Mouse (Mus musculus): ENCODE results near the gene Kansl2. TPM values are rescaled to one million over a fixed set of nuclear protein-coding genes. Genes with fewer than 3 reads are reported as not detected.

Gene Kansl2
- polyA plus RNA-seq, 1 experiment from 2014 or later: 77.7 TPM

DNA sequence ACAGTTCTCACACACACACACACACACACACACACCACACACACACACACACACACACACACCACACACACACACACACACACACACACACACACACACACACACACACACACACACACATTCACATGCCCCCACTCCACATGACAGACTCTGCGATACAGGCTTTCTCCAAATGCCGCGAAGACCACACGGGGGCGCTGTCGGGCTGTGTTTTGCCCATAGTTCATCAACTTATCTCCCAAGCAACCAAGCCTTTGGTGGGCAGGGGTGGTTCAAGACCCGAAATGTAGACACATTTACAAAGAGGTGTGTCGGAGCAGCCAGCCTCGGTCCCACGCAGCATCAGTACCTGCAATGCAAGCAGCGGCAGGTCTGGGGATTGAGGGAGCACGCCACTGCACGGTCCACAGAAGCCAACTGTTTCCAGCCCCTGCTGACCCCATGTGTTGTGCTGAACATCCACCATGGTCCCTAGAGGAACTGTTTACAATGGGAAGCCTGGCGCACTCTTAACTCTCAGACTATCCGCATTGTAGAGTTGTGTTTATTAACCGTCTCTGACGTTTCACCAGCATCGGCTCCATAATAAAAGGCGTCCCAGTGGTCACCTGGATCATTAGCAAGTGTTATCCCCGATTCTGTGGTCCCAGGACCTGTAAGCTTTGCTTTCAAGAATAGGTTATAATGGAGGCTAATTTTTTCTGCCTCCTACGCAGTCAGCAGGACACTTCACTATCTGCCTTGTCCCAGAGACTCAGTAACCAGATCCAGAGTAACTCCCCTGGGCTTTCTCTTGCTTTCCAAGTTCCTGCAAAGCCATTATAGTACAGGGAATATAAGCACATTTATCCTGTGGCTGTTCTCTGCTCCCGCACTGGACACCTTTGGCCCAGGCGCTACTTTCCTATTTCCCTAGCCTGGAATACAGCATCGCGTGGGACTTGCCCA is 23.4 kb downstream of the Kansl2 start:
- H3K9ac ChIP-seq (ENCODE audit: low read length): no peak overlapping the region; the same call in 1 of the 2 replicates
- peak overlapping the region; percentile 53 for H3K27ac ChIP-seq (ENCODE audit: low read length)
- WGBS: 23% methylated on average over 25 of the region's 25 CpGs
- ATAC-seq (replicated peaks; ENCODE audit: extremely low read depth, insufficient read depth, low FRiP score): 0 out of 2 replicates have a peak, but pooled peaks have one; percentile 5
- no peaks in the 10 kb centered on the region for H3K27me3 ChIP-seq (ENCODE audit: control insufficient read depth, insufficient read depth, low read length)
- H3K9me3 ChIP-seq (replicated peaks; ENCODE audit: control insufficient read depth, low read length): no peaks in the 10 kb centered on the region; the same call in 1 of the 2 replicates
- H3K4me2 ChIP-seq (ENCODE audit: low read depth, low read length): peak overlapping the region; percentile 69
- peak overlapping the region; percentile 43 for H3K4me3 ChIP-seq (ENCODE audit: low read length)
- H3K4me1 ChIP-seq (ENCODE audit: control insufficient read depth, insufficient read depth, low read length): peaks cover 18% of the 10 kb centered on the region
- H3K36me3 ChIP-seq (ENCODE audit: control insufficient read depth, insufficient read depth): no peaks in the 10 kb centered on the region

DNA sequence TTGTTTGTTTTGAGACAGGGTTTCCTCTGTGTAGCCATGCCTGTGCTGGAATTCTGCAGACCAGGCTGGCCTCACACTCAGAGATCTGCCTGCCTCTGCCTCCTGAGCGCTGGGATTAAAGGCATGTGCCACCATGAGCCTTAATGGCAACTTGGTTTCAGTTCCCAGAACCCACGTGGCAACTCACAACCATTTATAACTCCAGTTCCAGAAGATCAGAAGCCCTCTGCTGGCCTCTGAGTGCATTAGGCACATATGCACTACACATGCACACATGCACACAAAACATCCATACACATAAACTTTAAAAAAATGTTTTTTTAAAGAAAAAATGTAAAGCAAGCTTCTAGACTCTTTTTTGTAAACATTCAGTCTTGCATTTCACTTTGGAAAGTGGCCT is 24.7 kb downstream of the Kansl2 start:
- Histone ChIP-seq H3K27me3 (ENCODE audit: control insufficient read depth, insufficient read depth, low read length) (no peaks in the 10 kb centered on the region), H3K4me1 (ENCODE audit: control insufficient read depth, insufficient read depth, low read length) (peaks cover 20% of the 10 kb centered on the region), H3K27ac (ENCODE audit: low read length) (no peak overlapping the region), H3K4me2 (ENCODE audit: low read depth, low read length) (no peak overlapping the region), H3K4me3 (ENCODE audit: low read length) (no peak overlapping the region), H3K9me3 (replicated peaks; ENCODE audit: control insufficient read depth, low read length) (no peaks in the 10 kb centered on the region), H3K36me3 (ENCODE audit: control insufficient read depth, insufficient read depth) (no peaks in the 10 kb centered on the region), H3K9ac (ENCODE audit: low read length) (no peak overlapping the region)
- ATAC-seq (replicated peaks; ENCODE audit: extremely low read depth, insufficient read depth, low FRiP score): no peak
- 52% methylated on average over 2 of the region's 2 CpGs for WGBS

DNA sequence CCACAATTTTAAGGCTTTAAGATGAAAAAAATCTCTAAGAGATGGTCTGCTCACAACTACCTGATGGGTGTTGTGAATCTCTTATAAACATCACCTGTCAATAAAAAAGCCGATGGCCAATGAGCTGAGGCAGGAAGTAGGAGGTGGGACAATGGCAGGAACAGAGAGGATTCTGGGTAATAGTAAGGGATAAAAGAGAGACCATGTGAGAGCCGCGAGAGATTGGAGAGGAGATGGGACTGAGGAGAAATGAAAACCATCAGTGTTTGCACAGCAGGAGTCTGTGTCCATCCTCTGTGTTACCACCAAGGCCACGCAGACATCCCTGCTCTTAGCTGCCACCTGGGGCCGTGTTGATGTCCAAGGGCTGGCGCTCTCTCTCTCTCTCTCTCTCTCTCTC is 26.7 kb downstream of the Kansl2 start:
- 81% methylated on average over 5 of the region's 6 CpGs for WGBS

DNA sequence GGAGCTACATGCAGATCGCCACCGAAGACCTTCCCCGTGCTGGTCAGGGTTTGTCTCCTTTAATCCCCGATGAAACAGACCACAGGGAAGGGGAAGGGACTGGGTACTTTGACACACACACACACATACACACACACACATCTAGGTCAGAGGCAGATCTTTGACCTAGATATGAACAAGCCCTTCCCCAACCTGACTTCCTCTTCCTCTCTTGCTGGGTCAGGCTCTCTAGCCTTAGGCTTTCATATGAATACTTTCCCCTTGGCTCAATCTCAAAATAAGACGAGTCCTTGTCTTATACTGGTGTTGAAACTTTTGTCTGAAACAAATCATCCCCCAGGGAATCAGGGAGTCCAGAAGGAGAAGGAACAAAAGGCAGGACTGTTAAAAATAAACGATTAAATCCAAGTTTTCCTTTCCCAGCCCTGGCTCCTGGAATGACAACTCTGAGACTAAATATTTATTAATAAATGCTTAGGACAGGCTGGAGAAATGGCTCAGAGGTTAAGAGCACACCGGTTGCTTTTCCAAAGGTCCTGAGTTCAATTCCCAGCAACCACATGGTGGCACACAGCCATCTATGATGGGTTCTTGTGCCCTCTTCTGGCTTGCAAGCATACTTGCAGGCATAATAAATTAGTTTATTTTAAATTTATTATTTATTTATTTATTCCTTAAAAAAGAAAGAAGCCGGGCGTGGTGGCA is 27.7 kb downstream of the Kansl2 start:
- Histone ChIP-seq H3K4me2 (ENCODE audit: low read depth, low read length) (no peak overlapping the region), H3K9me3 (replicated peaks; ENCODE audit: control insufficient read depth, low read length) (no peaks in the 10 kb centered on the region), H3K4me1 (ENCODE audit: control insufficient read depth, insufficient read depth, low read length) (peaks cover 8% of the 10 kb centered on the region; the same call in 1 of the 2 replicates), H3K27me3 (ENCODE audit: control insufficient read depth, insufficient read depth, low read length) (no peaks in the 10 kb centered on the region), H3K27ac (ENCODE audit: low read length) (no peak overlapping the region), H3K9ac (ENCODE audit: low read length) (no peak overlapping the region), H3K4me3 (ENCODE audit: low read length) (no peak overlapping the region), H3K36me3 (ENCODE audit: control insufficient read depth, insufficient read depth) (no peaks in the 10 kb centered on the region)
- no peak for ATAC-seq (replicated peaks; ENCODE audit: extremely low read depth, insufficient read depth, low FRiP score)
- WGBS: 70% methylated on average over 9 of the region's 9 CpGs

More for the DNA sequence above, 26.7 kb downstream of the Kansl2 start:
- ATAC-seq (replicated peaks; ENCODE audit: extremely low read depth, insufficient read depth, low FRiP score): no peak
- no peak overlapping the region for H3K27ac ChIP-seq (ENCODE audit: low read length)
- no peak overlapping the region for H3K9ac ChIP-seq (ENCODE audit: low read length)
- peaks cover 11% of the 10 kb centered on the region for H3K4me1 ChIP-seq (ENCODE audit: control insufficient read depth, insufficient read depth, low read length)
- H3K27me3 ChIP-seq (ENCODE audit: control insufficient read depth, insufficient read depth, low read length): no peaks in the 10 kb centered on the region
- no peak overlapping the region for H3K4me3 ChIP-seq (ENCODE audit: low read length)
- no peaks in the 10 kb centered on the region for H3K36me3 ChIP-seq (ENCODE audit: control insufficient read depth, insufficient read depth)
- H3K4me2 ChIP-seq (ENCODE audit: low read depth, low read length): no peak overlapping the region
- no peaks in the 10 kb centered on the region for H3K9me3 ChIP-seq (replicated peaks; ENCODE audit: control insufficient read depth, low read length)

DNA sequence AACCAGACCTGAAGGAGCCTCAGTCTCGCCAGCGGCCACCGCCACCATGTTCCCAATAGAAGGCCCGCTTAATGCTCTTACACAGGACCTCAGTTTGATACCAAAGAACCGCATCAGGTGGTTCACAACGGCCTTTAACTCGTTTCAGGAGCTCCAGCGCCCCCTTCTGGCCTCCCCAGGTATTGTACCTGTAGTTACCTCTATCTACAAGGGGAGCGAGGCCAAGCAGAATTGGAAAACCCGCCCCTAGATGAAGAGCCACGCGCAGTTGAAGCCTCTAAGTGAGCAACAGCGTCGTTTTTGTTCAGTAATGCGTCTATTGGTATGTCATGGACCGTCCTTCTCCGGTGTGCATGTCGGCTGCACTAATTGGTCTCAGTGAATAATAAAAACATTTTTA is 29.6 kb downstream of the Kansl2 start:
- Histone ChIP-seq H3K4me2 (ENCODE audit: low read depth, low read length) (no peak overlapping the region; the same call in 1 of the 2 replicates), H3K36me3 (ENCODE audit: control insufficient read depth, insufficient read depth) (no peaks in the 10 kb centered on the region), H3K9ac (ENCODE audit: low read length) (no peak overlapping the region), H3K27ac (ENCODE audit: low read length) (no peak overlapping the region), H3K4me3 (ENCODE audit: low read length) (no peak overlapping the region), H3K4me1 (ENCODE audit: control insufficient read depth, insufficient read depth, low read length) (0 out of 2 replicates have a peak, but pooled peaks cover 2% of the 10 kb centered on the region), H3K9me3 (replicated peaks; ENCODE audit: control insufficient read depth, low read length) (no peaks in the 10 kb centered on the region), H3K27me3 (ENCODE audit: control insufficient read depth, insufficient read depth, low read length) (no peaks in the 10 kb centered on the region)
- 10% methylated on average over 18 of the region's 18 CpGs for WGBS
- ATAC-seq (replicated peaks; ENCODE audit: extremely low read depth, insufficient read depth, low FRiP score): no peak

DNA sequence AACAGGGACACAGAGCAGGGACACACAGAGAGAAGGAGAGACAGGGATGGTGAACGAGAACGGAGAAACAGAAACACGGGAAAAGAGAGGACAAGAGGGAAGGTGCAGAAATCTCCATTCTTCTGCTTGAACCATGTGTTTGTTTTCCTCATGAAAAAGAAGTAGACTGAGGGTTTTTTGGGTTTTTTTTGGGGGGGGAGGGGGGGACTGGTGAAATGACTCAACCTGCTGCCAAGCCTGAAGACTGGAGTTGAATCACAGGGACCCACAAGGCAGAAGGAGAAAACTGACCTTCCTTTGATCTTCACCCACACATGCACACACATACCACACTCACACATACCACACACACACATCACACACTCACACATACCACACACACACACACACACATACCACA is 30.7 kb downstream of the Kansl2 start:
- 75% methylated on average over 3 of the region's 3 CpGs for WGBS
- Histone ChIP-seq H3K4me1 (ENCODE audit: control insufficient read depth, insufficient read depth, low read length) (0 out of 2 replicates have a peak, but pooled peaks cover 2% of the 10 kb centered on the region), H3K9me3 (replicated peaks; ENCODE audit: control insufficient read depth, low read length) (no peaks in the 10 kb centered on the region), H3K27ac (ENCODE audit: low read length) (no peak overlapping the region), H3K4me3 (ENCODE audit: low read length) (no peak overlapping the region), H3K27me3 (ENCODE audit: control insufficient read depth, insufficient read depth, low read length) (no peaks in the 10 kb centered on the region), H3K36me3 (ENCODE audit: control insufficient read depth, insufficient read depth) (no peaks in the 10 kb centered on the region), H3K9ac (ENCODE audit: low read length) (no peak overlapping the region), H3K4me2 (ENCODE audit: low read depth, low read length) (no peak overlapping the region)
- no peak for ATAC-seq (replicated peaks; ENCODE audit: extremely low read depth, insufficient read depth, low FRiP score)

DNA sequence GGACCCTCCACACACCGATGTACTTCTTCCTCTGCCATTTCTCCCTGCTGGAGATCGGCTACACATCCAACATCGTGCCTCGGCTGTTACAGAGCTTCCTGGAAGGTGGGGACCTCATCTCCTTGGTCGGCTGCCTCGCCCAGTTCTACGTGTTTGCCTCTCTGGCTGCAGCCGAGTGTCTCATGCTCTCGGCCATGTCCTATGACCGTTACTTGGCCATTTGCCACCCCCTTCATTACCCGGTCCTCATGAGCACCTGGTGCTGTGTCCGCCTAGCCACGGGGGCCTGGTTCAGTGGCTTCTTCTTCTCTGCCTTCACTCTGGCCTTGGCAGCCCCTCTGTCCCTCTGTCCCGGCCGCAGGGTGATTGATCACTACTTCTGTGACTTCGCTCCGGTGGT is 36.4 kb downstream of the Kansl2 start:
- H3K4me1 ChIP-seq (ENCODE audit: control insufficient read depth, insufficient read depth, low read length): no peaks in the 10 kb centered on the region
- ATAC-seq (replicated peaks; ENCODE audit: extremely low read depth, insufficient read depth, low FRiP score): no peak
- no peak overlapping the region for H3K27ac ChIP-seq (ENCODE audit: low read length)
- H3K9me3 ChIP-seq (replicated peaks; ENCODE audit: control insufficient read depth, low read length): no peaks in the 10 kb centered on the region
- H3K4me3 ChIP-seq (ENCODE audit: low read length): no peak overlapping the region
- 81% methylated on average over 17 of the region's 17 CpGs for WGBS
- H3K4me2 ChIP-seq (ENCODE audit: low read depth, low read length): no peak overlapping the region
- no peaks in the 10 kb centered on the region for H3K36me3 ChIP-seq (ENCODE audit: control insufficient read depth, insufficient read depth)
- no peak overlapping the region for H3K9ac ChIP-seq (ENCODE audit: low read length)
- no peaks in the 10 kb centered on the region for H3K27me3 ChIP-seq (ENCODE audit: control insufficient read depth, insufficient read depth, low read length)

DNA sequence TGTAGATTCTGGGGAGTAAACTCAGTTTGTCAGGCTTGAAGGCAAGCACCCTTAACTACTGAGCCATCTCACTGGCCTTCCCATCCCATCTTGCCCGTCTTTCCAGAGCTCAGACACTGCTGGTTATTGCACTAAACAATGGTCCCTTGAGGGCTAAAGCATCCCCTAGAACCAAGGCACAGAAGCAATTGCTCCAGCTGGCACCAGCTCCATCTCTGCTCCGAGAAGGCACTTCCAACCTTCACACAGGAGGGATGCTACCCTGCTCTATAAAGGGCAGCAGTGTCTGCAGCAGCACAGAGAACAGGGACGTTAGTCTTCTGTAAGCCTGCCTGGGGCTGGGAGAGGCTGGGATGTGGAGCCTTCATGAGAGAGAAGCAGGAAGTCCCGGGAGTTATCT is 42.0 kb downstream of the Kansl2 start, which contains the start of gene Olfr279:
TSS of gene Olfr279 (plus strand) at position 301 of the 400 bp plus-strand sequence.
- Histone ChIP-seq H3K9ac (ENCODE audit: low read length) (no peak within 1 kb of the TSS), H3K4me1 (ENCODE audit: control insufficient read depth, insufficient read depth, low read length) (no peaks in the 10 kb centered on the region), H3K36me3 (ENCODE audit: control insufficient read depth, insufficient read depth) (no peaks in the 10 kb centered on the region), H3K27me3 (ENCODE audit: control insufficient read depth, insufficient read depth, low read length) (no peaks in the 10 kb centered on the region), H3K27ac (ENCODE audit: low read length) (no peak within 1 kb of the TSS), H3K9me3 (replicated peaks; ENCODE audit: control insufficient read depth, low read length) (peaks cover 8% of the 10 kb centered on the region; the same call in 1 of the 2 replicates), H3K4me2 (ENCODE audit: low read depth, low read length) (no peak within 1 kb of the TSS), H3K4me3 (ENCODE audit: low read length) (no peak within 1 kb of the TSS)
- WGBS: 43% methylated on average over 4 of the region's 4 CpGs
- no peak for ATAC-seq (replicated peaks; ENCODE audit: extremely low read depth, insufficient read depth, low FRiP score)

DNA sequence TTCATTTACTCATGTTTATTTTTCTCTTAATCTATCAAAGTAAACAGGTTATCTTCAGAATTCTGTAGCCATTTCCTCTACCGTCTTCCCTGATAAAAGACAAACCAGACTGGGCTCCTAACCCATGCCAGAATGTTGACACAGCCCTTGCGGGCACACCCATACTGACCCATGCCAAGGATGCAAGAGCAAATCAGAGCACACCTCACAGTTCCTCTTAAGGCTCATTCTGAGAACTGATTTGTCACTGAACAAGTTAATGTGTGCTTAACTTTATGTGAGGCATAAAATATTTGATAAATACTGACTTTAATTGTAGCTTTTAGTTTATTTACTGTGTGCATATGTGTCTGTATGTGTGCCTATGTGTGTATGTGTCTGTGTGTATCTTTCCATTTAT is 42.7 kb downstream of the Kansl2 start:
- Histone ChIP-seq H3K27ac (ENCODE audit: low read length) (no peak overlapping the region), H3K4me1 (ENCODE audit: control insufficient read depth, insufficient read depth, low read length) (no peaks in the 10 kb centered on the region), H3K4me3 (ENCODE audit: low read length) (no peak overlapping the region), H3K36me3 (ENCODE audit: control insufficient read depth, insufficient read depth) (no peaks in the 10 kb centered on the region), H3K9ac (ENCODE audit: low read length) (no peak overlapping the region), H3K27me3 (ENCODE audit: control insufficient read depth, insufficient read depth, low read length) (no peaks in the 10 kb centered on the region), H3K9me3 (replicated peaks; ENCODE audit: control insufficient read depth, low read length) (peaks cover 8% of the 10 kb centered on the region; the same call in 1 of the 2 replicates), H3K4me2 (ENCODE audit: low read depth, low read length) (no peak overlapping the region)
- no peak for ATAC-seq (replicated peaks; ENCODE audit: extremely low read depth, insufficient read depth, low FRiP score)
- WGBS: 51% methylated on average over 2 of the region's 2 CpGs
